Mouse (Mus musculus): ENCODE data around the gene Pif1. TPM values are rescaled to one million over a fixed set of nuclear protein-coding genes. Genes with fewer than 3 reads are reported as not detected.

Gene Pif1
- polyA plus RNA-seq, 1 experiment: 3.9 TPM

DNA sequence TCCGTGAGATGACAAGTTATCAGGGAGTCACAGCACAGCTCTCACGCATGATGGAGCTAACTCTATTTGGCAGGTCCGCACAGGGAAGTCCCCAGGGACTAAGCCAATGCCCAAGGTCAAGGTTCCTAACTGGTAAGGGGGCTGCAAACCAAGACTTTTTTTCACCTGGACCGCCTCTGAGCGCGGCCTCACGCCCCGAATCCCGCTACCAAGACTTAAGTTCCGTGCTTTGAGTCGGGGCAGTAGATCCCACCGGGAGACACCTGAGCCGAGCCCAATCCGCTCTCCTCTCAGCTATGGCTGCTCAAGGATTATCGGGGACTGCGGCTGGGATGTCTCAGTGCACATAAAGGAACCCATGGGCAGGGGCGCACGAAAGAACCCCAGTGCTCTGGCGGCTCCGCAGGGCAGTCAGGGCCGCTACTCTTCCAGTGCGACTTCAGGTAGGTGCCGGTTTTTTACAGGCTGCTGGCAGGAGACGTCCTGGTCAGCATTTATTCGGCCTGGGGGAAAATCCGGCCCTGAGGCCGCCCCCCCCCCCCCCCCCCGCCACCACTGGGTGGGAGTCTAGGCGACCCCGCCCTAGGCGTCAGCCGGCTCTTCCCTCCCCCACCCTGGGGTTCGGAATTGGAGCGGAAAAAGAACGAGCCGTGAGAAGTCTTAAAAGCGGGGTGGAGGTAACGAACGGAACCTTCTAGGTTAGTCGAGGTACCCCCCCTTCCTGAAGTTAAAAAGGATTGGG is 42.2 kb downstream of the Pif1 start, which contains the start of gene Rbpms2:
TSS of gene Rbpms2 (plus strand) at position 624 of the 742 bp plus-strand sequence.
- Histone ChIP-seq H3K4me3 (replicated peaks) (peak within 1 kb of the TSS; percentile 92), H3K4me1 (peaks cover 41% of the 10 kb centered on the region), H3K36me3 (replicated peaks; ENCODE audit: low read length) (peaks cover 8% of the 10 kb centered on the region), H3K9me3 (no peaks in the 10 kb centered on the region), H3K27me3 (replicated peaks) (peaks cover 22% of the 10 kb centered on the region)
- TF ChIP-seq FLI1 (IDR thresholded peaks at IDR 0.05; ENCODE audit: low read length) (no peak), GATA1 (IDR thresholded peaks at IDR 0.05; ENCODE audit: borderline replicate concordance, low read length) (no peak)

DNA sequence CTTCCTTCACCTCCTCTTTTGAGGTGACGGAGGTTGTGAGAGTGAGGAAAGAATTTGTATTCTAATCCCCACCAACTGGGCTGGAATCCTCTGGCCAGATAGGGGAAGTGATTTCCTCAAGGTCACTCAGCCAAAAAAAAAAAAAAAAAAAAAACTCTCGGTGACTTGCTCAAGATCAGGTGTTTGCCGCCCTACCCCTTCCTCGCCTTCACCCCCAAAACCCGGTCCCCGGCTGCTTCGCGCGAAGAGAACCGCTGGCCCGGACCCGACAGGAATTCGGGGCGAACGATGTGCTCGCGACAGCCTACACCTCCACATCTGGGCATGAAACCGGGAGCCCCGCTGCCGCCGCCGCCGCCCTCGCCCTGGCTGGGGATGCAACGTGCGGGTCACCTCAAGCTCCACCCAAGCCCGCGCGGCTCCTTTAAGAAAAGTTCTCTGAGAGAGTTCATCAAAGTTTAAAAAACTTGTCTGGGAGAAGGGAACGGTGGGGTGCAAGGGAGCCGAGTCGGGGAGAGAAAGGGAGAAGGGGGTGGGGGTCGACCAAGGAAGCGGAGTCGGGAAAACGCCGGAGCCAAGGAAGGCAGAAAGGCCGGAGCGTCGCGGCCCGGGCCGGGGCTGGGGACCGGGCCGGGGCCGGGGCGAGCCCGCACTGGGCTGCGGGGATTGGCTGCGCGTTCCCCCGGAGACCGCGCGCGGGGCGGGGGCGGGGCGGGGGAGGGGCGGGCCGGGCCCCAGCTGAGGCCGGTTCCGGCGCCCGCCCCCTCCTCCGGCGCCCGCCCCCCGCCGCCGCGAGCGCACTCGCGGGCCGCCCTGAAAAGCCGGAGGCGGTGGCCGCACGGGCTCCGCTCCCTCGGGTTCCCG is 43.0 kb downstream of the Pif1 start:
- Histone ChIP-seq H3K36me3 (replicated peaks; ENCODE audit: low read length) (peaks cover 15% of the 10 kb centered on the region), H3K4me1 (peaks cover 47% of the 10 kb centered on the region), H3K27me3 (replicated peaks) (peaks cover 22% of the 10 kb centered on the region), H3K9me3 (no peaks in the 10 kb centered on the region), H3K4me3 (replicated peaks) (peak overlapping the region; percentile 92)
- TF ChIP-seq FLI1 (IDR thresholded peaks at IDR 0.05; ENCODE audit: low read length): no peak
- TF ChIP-seq GATA1 (IDR thresholded peaks at IDR 0.05; ENCODE audit: borderline replicate concordance, low read length): no peak

DNA sequence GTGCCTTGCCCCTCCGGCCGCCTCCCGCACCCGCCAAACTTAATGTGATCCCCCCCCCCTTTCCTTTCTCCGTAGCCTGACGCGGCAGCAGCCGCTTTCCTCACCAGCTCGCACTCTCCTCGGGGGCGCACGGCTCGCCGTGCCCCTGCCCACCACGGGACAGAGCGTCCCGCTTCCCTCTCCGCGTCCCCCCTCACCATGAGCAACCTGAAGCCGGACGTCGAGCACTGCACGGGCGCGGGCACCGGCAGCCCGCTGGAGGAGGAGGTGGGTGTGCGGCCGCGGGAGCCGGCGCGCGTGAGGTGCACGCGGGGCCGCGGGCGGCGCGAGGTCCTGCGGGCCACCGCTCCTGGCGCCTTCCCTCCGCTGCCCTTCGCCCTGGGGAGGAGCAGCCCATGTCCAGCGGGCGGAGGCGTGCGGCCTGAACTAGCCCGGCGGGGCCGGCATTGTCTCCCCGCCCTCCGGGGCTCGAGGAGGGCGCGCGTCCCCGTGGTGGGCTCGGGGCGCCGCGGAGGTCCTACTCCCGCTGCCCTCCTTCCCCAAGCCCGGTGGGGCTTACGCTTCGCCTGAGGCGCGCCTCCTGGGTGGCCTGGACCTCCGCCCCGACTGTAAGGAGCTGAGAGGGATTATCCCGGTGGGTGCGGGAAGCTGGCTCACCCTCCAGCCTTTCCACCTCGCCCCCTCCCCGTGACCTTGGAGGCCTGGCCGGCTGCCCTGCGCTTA is 43.8 kb downstream of the Pif1 start:
- no peaks in the 10 kb centered on the region for H3K9me3 ChIP-seq
- H3K4me1 ChIP-seq: peaks cover 54% of the 10 kb centered on the region
- H3K4me3 ChIP-seq (replicated peaks): peak overlapping the region; percentile 92
- H3K36me3 ChIP-seq (replicated peaks; ENCODE audit: low read length): peaks cover 23% of the 10 kb centered on the region
- H3K27me3 ChIP-seq (replicated peaks): peaks cover 22% of the 10 kb centered on the region
- TF ChIP-seq FLI1 (IDR thresholded peaks at IDR 0.05; ENCODE audit: low read length) (no peak), GATA1 (IDR thresholded peaks at IDR 0.05; ENCODE audit: borderline replicate concordance, low read length) (no peak)

DNA sequence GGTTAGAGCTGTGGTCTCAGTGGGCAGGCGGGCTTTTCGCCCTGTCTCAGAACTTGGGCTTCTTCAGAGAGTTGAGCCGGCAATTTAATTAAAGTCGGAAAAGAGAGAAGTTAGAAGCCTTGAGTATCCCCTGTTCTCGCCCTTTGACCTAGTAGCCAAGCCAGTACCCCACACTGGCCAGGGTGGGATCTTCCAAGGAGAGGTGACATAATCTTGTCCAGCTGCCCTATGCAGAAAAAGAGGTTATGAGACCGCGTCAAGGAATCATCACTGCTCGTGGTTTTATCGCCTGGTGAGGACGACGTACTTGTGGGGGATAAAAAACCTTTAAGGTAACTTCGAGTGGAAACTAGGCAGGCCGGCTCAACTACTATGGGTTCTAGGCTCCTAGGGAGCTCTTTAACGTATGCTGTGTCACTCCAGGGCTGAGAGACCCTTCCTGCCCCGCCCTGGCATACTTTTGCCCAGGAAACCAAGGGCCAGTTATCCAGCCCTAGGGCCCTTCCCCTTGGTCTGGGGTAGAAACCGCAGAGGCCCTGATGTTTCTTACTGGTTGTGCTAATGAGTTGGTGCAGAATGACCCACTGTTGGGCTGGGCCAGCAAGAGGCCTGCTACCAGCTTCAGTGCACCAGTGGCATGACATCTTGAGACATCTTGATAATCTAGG is 44.5 kb downstream of the Pif1 start:
- Histone ChIP-seq H3K36me3 (replicated peaks; ENCODE audit: low read length) (peaks cover 30% of the 10 kb centered on the region), H3K9me3 (no peaks in the 10 kb centered on the region), H3K4me3 (replicated peaks) (peak overlapping the region; percentile 92), H3K4me1 (peaks cover 58% of the 10 kb centered on the region), H3K27me3 (replicated peaks) (peaks cover 18% of the 10 kb centered on the region)
- TF ChIP-seq FLI1 (IDR thresholded peaks at IDR 0.05; ENCODE audit: low read length): peak; percentile 76; the same call in 1 of the 2 replicates
- TF ChIP-seq GATA1 (IDR thresholded peaks at IDR 0.05; ENCODE audit: borderline replicate concordance, low read length): no peak

DNA sequence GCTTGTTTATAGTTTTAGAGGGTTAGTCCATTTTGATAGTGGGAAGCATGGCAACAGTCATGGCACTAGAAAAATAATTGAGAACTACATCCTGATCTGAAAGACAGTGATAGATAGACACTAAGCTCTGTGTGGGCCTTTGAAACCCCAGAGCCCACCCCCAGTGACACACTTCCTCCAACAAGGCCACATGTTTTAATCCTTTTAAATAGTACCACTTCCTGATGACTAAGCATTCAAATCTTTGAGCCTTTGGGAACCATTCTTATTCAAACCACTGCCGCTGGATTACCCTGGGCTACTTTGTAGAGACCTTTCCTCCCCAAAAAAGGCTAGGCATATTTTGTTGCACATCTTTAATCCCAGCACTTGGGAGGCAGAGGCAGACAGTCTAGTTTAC is 48.8 kb downstream of the Pif1 start:
- Histone ChIP-seq H3K4me1 (peaks cover 90% of the 10 kb centered on the region), H3K27me3 (replicated peaks) (no peaks in the 10 kb centered on the region), H3K36me3 (replicated peaks; ENCODE audit: low read length) (peaks cover 64% of the 10 kb centered on the region), H3K4me3 (replicated peaks) (no peak overlapping the region), H3K9me3 (no peaks in the 10 kb centered on the region)
- TF ChIP-seq GATA1 (IDR thresholded peaks at IDR 0.05; ENCODE audit: borderline replicate concordance, low read length): no peak
- TF ChIP-seq FLI1 (IDR thresholded peaks at IDR 0.05; ENCODE audit: low read length): no peak

DNA sequence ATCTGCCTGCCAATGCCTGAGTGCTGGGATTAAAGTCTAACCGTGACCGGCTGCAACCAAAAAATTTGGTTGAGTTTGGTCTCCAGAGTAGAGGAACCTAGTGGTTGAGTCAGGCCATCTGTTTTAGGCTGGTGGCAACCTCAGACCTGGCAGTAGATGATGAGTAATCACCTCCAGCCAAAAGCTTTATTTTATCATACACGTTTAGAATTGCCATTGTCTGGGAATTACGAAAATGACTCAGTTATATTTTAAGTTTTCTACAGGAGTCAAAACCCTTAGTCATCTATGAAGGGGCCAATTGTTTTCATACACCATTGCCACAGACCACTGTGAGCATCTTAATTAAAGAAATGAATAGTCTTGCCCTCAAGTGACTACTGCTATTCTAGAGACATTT is 50.0 kb downstream of the Pif1 start:
- H3K27me3 ChIP-seq (replicated peaks): no peaks in the 10 kb centered on the region
- TF ChIP-seq FLI1 (IDR thresholded peaks at IDR 0.05; ENCODE audit: low read length): no peak
- no peak for TF ChIP-seq GATA1 (IDR thresholded peaks at IDR 0.05; ENCODE audit: borderline replicate concordance, low read length)
- peak overlapping the region; percentile 47 for H3K4me3 ChIP-seq (replicated peaks)
- H3K9me3 ChIP-seq: no peaks in the 10 kb centered on the region
- peaks cover 98% of the 10 kb centered on the region for H3K4me1 ChIP-seq
- peaks cover 72% of the 10 kb centered on the region for H3K36me3 ChIP-seq (replicated peaks; ENCODE audit: low read length)

DNA sequence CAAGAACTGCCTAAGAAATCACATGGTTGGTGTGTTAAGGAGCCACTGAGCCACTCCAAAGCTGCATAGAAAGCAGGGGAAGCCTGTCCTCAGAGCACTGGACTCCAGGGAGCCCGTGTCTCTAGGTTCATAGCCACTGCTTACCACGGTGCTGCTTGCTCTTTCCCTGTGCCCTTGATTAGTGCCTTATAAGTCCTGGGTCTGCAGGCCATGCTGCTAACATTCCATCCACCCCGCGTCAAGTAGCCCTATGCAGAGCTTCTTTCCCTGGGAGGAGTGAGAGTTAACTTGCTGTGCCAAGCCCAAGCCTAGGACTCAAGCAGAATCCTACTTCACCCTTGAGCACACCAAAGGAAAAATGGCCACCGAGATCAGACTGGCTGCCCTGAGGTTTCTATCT is 52.1 kb downstream of the Pif1 start:
- Histone ChIP-seq H3K36me3 (replicated peaks; ENCODE audit: low read length) (peaks cover 77% of the 10 kb centered on the region), H3K4me1 (peaks cover 98% of the 10 kb centered on the region), H3K27me3 (replicated peaks) (no peaks in the 10 kb centered on the region), H3K9me3 (no peaks in the 10 kb centered on the region), H3K4me3 (replicated peaks) (peak overlapping the region; percentile 78)
- TF ChIP-seq FLI1 (IDR thresholded peaks at IDR 0.05; ENCODE audit: low read length): no peak
- no peak for TF ChIP-seq GATA1 (IDR thresholded peaks at IDR 0.05; ENCODE audit: borderline replicate concordance, low read length)

DNA sequence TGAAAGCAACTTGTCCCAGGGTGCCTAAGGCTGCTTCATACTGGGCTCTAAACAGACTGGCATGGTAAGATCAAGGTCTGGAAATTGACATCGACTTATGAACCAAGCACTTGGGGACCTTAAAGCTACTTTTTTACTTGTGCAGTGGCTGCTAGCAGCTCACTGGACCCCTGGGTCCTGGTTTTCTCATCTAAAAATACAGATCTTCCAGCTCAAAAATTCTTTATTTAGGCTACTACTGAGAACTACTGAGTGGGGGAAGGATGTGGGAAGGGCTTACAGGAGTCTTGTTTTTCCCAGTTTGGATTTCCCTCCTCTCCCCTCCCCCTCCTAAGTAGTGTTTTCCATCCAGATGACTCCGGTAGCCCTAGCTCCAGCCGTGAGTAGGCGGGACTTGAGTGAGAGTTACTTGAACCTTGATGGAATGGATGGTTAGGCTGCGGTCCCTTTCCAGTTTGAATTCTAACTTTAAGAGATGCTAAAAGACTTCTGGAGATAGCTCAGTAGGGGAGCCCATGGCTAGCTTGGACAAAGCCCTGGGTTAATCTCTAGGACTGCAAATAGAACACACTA is 54.0 kb downstream of the Pif1 start:
- no peaks in the 10 kb centered on the region for H3K27me3 ChIP-seq (replicated peaks)
- peaks cover 98% of the 10 kb centered on the region for H3K4me1 ChIP-seq
- no peaks in the 10 kb centered on the region for H3K9me3 ChIP-seq
- peaks cover 76% of the 10 kb centered on the region for H3K36me3 ChIP-seq (replicated peaks; ENCODE audit: low read length)
- peak overlapping the region; percentile 70 for H3K4me3 ChIP-seq (replicated peaks)
- TF ChIP-seq GATA1 (IDR thresholded peaks at IDR 0.05; ENCODE audit: borderline replicate concordance, low read length) (no peak), FLI1 (IDR thresholded peaks at IDR 0.05; ENCODE audit: low read length) (no peak)

Data from megakaryocyte, embryonic 14.5 days (primary cell).